Comparison of ENCODE assay signal across 8 mouse cellular contexts in the genomic region with DNA sequence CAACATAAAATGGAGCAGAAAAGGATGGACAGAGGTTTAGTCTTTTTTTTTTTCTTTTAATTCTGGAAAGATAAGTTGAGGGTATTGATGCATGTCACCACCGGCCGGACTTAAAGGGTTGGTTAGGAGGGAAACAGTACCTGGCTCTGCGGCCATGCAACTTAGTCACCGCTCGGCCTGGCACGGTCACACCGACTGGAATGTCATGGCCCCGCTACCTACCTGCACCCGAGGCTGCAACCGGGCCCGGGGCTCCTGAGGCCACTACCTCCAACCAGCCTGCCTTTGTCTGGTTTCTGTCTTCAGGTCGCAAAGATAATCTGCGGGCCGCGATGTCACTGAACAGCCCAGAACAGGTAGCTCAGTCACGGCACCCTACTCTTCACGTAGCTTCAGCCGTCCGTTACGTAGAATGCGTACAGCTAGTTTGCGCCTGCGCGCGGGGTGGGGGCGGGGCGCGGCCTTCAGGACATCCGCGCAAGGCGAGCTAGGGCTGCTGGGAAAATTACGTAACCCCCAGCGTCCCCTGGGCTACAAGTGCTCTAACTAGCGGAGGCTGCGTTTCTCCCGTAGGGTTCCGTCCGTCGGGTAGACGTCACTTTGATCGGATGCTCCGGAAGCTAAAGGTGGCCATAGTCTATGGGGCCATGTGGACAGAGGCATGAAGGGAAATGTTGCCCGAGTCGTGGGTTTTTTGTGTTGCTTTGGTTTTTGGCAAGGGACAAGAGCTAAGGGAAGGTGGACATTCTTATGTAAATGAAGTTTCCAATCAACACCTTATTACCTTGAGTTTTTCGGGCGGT. TPM values are rescaled to one million over a fixed set of nuclear protein-coding genes. Genes with fewer than 3 reads are reported as not detected.
DNase-seq lines count a peak whose midpoint lies in the region; ATAC-seq and TF ChIP-seq lines count a peak whose summit lies in the region.

A gene (minus strand): TSS at position 418 of the 803 bp plus-strand sequence.

- H3K9ac ChIP-seq in forebrain, postnatal 0 days, result peak within 1 kb of the TSS; percentile 99
- peak within 1 kb of the TSS; percentile 99 for H3K9ac ChIP-seq in lung, embryonic 15.5 days

- H3K36me3 ChIP-seq in forebrain, postnatal 0 days (ENCODE audit: insufficient read depth), result peaks cover 16% of the 10 kb centered on the region
- peaks cover 22% of the 10 kb centered on the region for H3K36me3 ChIP-seq in lung, embryonic 15.5 days

- H3K27me3 ChIP-seq in cerebellum, adult 2 months (ENCODE audit: control insufficient read depth, insufficient read depth, low read length), result no peaks in the 10 kb centered on the region
- no peaks in the 10 kb centered on the region for H3K27me3 ChIP-seq in forebrain, postnatal 0 days (ENCODE audit: insufficient read depth, low read length)
- no peaks in the 10 kb centered on the region for H3K27me3 ChIP-seq in lung, embryonic 15.5 days

- no peaks in the 10 kb centered on the region for H3K9me3 ChIP-seq in forebrain, postnatal 0 days (ENCODE audit: low read length)
- no peaks in the 10 kb centered on the region for H3K9me3 ChIP-seq in lung, embryonic 15.5 days

- peak within 1 kb of the TSS; percentile 85 for H3K4me3 ChIP-seq in cerebellum, adult 2 months (replicated peaks; ENCODE audit: insufficient read depth, low read depth, low read length)
- H3K4me3 ChIP-seq in forebrain, postnatal 0 days (ENCODE audit: low read depth, low read length), result peak within 1 kb of the TSS; percentile 92
- peak within 1 kb of the TSS; percentile 99 for H3K4me3 ChIP-seq in lung, embryonic 15.5 days

- ATAC-seq in forebrain, postnatal 0 days, result peak; percentile 96
- ATAC-seq in lung, embryonic 15.5 days (ENCODE audit: borderline replicate concordance, extremely low read depth, low FRiP score, low TSS enrichment), result peak; percentile 98

- peak within 1 kb of the TSS; percentile 89 for H3K27ac ChIP-seq in cerebellum, adult 2 months (ENCODE audit: insufficient read depth, low read length)
- peak within 1 kb of the TSS; percentile 97 for H3K27ac ChIP-seq in forebrain, postnatal 0 days (ENCODE audit: low read depth, low read length)
- H3K27ac ChIP-seq in lung, embryonic 15.5 days, result peak within 1 kb of the TSS; percentile 99

- peak within 1 kb of the TSS; percentile 65 for H3K4me2 ChIP-seq in forebrain, postnatal 0 days (ENCODE audit: low read depth)
- peak within 1 kb of the TSS; percentile 62 for H3K4me2 ChIP-seq in lung, embryonic 15.5 days

- H3K4me1 ChIP-seq in cerebellum, adult 2 months (ENCODE audit: control insufficient read depth, insufficient read depth, low read length), result no peaks in the 10 kb centered on the region; the same call in 1 of the 2 replicates
- H3K4me1 ChIP-seq in forebrain, postnatal 0 days (ENCODE audit: insufficient read depth), result peaks cover 16% of the 10 kb centered on the region
- peaks cover 25% of the 10 kb centered on the region for H3K4me1 ChIP-seq in lung, embryonic 15.5 days

- DNase-seq in MEL-GATA-1-ER (ENCODE audit: extremely low read depth, low read depth), result peak; percentile 96
- peak; percentile 95 to 99 for DNase-seq in cerebellum, adult 2 months
- peak; percentile 99 for DNase-seq in forebrain, postnatal 0 days
- peak; percentile 94 for DNase-seq in heart, postnatal 4 days
- peak; percentile 98 to 99 for DNase-seq in layer of hippocampus, adult 8-10 months (ENCODE audit: low spot score in 2 of 2)
- DNase-seq in ovary, postnatal 14 days (ENCODE audit: low spot score), result peak; percentile 84
- DNase-seq in thymus, postnatal 14 days, result peak; percentile 93

- under 1% methylated on average over 46 of the region's 46 CpGs for WGBS in cerebellum, adult 2 months
- WGBS in forebrain, postnatal 0 days, result under 1% methylated on average over 46 of the region's 46 CpGs
- under 1% methylated on average over 46 of the region's 46 CpGs for WGBS in lung, embryonic 15.5 days

- peak; percentile 79; the same call in 1 of the 2 replicates for TF ChIP-seq POLR2A in cerebellum, adult 2 months (IDR thresholded peaks at IDR 0.05; ENCODE audit: borderline replicate concordance, insufficient read depth, low read length)

- TF ChIP-seq CTCF in cerebellum, adult 2 months (IDR thresholded peaks at IDR 0.05; ENCODE audit: borderline replicate concordance, insufficient read depth, low read depth, low read length), result no peak
- TF ChIP-seq CTCF in forebrain, postnatal 0 days (IDR thresholded peaks at IDR 0.05; ENCODE audit: low read depth), result no peak

RNA-seq across cellular contexts. Expression of the gene that starts here (rescaled TPM):
- 82.4 and 88.8 TPM in 2 replicates for polyA plus RNA-seq in cerebellum, adult 2 months (2012; rRNA removed)
- total RNA-seq in forebrain, postnatal 0 days (2014; rRNA removed), result 29.4 and 41.0 TPM in 2 replicates
- 71.8 and 90.1 TPM in 2 replicates for polyA plus RNA-seq in forebrain, postnatal 0 days (2015; fragmentation: Nextera tagmentation; extraction: Ambion mirVana)
- 10 to 100 TPM; 75.3 to 77.2 TPM for total RNA-seq in heart, postnatal 4 days (2021)
- total RNA-seq in layer of hippocampus, adult 8-10 months (2022), result 10 to 100 TPM; 82.3 to 98.3 (median 92.6) TPM
- polyA plus RNA-seq in lung, embryonic 15.5 days (2015; fragmentation: Nextera tagmentation; extraction: Ambion mirVana), result 80.2 and 88.7 TPM in 2 replicates

Comparison
In these comparisons a context has a peak if more than half of its experiments do, and no peak if none do; other contexts are left out.
1. Peak in every context shown above with its lines: DNase-seq, ATAC-seq, H3K4me3 ChIP-seq and H3K27ac ChIP-seq.